Mouse (Mus musculus) intestine, postnatal 0 days (tissue): ENCODE results near the gene Gm5148. TPM values are rescaled to one million over a fixed set of nuclear protein-coding genes. Genes with fewer than 3 reads are reported as not detected.

Experiments used
- ATAC-seq: fragments of 200-750 bp; cut with Nextera tagmentation; 2 replicates; pipeline ENCODE4 v1.8.0; 2017; ENCODE audit warnings: mild to moderate bottlenecking, moderate TSS enrichment, moderate library complexity
- H3K27ac ChIP-seq: fragments of 300-500 bp; sonication (generic); 2 replicates; pipeline ENCODE4 v1.5.1; 2014; ENCODE audit warnings: mild to moderate bottlenecking, low read depth, low read length, moderate library complexity
- H3K27me3 ChIP-seq: fragments of 300-500 bp; sonication (generic); replicated peaks from 2 replicates; pipeline ENCODE4 v1.6.1; 2014; ENCODE audit warnings: low read length, mixed read lengths; ENCODE audit not compliant: control insufficient read depth, insufficient read depth
- H3K36me3 ChIP-seq: fragments of 300-500 bp; sonication (generic); 2 replicates; pipeline ENCODE4 v1.6.1; 2014; ENCODE audit warnings: mild to moderate bottlenecking, moderate library complexity; ENCODE audit not compliant: control insufficient read depth, insufficient read depth
- H3K4me1 ChIP-seq: fragments of 300-500 bp; sonication (generic); replicated peaks from 2 replicates; pipeline ENCODE4 v1.6.1; 2014; ENCODE audit warnings: antibody characterized with exemption, low read length, mixed read lengths; ENCODE audit not compliant: control insufficient read depth, insufficient read depth
- H3K4me2 ChIP-seq: fragments of 300-500 bp; sonication (generic); replicated peaks from 2 replicates; pipeline ENCODE4 v1.6.1; 2014; ENCODE audit warnings: low read depth, mild to moderate bottlenecking, moderate library complexity
- H3K4me3 ChIP-seq: fragments of 300-500 bp; sonication (generic); 2 replicates; pipeline ENCODE4 v1.5.1; 2014; ENCODE audit warnings: low read depth, low read length
- H3K9ac ChIP-seq: fragments of 300-500 bp; sonication (generic); 2 replicates; pipeline ENCODE4 v1.6.1; 2014; ENCODE audit warnings: mild to moderate bottlenecking, low read depth, low read length
- H3K9me3 ChIP-seq: fragments of 300-500 bp; sonication (generic); 2 replicates; pipeline ENCODE4 v1.6.1; 2016; ENCODE audit warnings: mixed run types; ENCODE audit not compliant: control insufficient read depth
- CTCF ChIP-seq: sonication (generic); IDR thresholded peaks from 2 replicates; pipeline ENCODE4 v1.5.1; 2016; ENCODE audit warnings: low read depth, mild to moderate bottlenecking, control low read depth, antibody characterized with exemption, moderate library complexity
- WGBS: fragments of 180-500 bp; shearing (Covaris S2); extraction: QIAGEN DNeasy Blood & Tissue Kit; methylation state at CpG from one replicate; pipeline ENCODE4 v1.1.7; 2014; 5-methylcytosine and 5-hydroxymethylcytosine counted together
- polyA plus RNA-seq: library from polyadenylated mRNA; unstranded; fragments of >200 nt; fragmentation: Nextera tagmentation; extraction: Ambion mirVana; gene quantifications from 2 replicates; pipeline ENCODE4 v1.2.1, GENCODE M21; 2015

Gene Gm5148
- polyA plus RNA-seq, 1 experiment from 2014 or later = 4.5 TPM

DNA sequence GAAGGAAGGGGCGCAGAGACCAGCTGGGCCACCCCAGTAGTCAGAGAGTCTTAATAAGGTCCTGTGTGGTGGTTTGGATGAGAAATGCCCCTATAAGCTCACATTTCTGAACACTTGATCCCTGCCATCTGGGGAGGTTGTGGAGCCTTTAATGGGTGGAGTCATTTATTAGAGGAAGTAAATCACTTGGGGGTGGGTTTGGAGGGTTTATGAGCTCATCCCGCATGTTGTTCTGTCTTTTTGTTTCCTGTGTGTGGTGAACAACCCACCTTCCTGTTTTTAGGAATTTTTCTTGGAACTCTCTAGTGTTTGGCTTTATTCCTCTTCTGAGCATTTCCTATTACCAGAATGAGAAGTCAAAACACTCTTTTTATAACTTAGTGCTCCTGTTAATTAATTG, 19.8 kb upstream of the Gm5148 start:
- Histone ChIP-seq H3K4me1 (peaks cover 7% of the 10 kb centered on the region; the same call in 1 of the 2 replicates), H3K4me3 (no peak overlapping the region), H3K36me3 (no peaks in the 10 kb centered on the region), H3K9me3 (no peaks in the 10 kb centered on the region), H3K4me2 (no peak overlapping the region), H3K27ac (no peak overlapping the region), H3K27me3 (no peaks in the 10 kb centered on the region), H3K9ac (no peak overlapping the region)
- no peak for ATAC-seq
- TF ChIP-seq CTCF = no peak
- 70% methylated on average over 2 of the region's 2 CpGs for WGBS

DNA sequence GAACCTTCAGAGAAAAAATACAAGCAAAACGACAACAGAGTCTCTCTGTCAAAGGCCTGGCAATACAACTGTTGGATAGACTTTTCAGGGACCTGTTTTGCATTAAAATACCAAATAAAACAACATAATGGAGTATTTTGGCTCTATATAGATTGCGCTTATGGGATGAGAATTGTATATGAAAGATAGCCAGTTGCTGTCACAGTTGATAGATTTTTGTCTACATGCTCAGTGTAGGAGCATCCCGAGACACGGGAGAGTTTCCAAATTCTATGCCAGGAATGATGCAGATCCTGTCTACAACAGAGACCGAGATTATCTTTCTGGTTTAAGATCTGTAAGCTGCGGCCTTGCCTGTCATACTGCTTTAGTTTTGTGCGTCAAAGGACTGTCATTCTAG, 15.7 kb upstream of the Gm5148 start:
- H3K4me1 ChIP-seq = no peaks in the 10 kb centered on the region
- no peak for ATAC-seq
- H3K36me3 ChIP-seq = no peaks in the 10 kb centered on the region
- 78% methylated on average over 7 of the region's 7 CpGs for WGBS
- no peak overlapping the region for H3K27ac ChIP-seq
- H3K9me3 ChIP-seq = no peaks in the 10 kb centered on the region
- no peak overlapping the region for H3K9ac ChIP-seq
- no peak overlapping the region for H3K4me3 ChIP-seq
- no peaks in the 10 kb centered on the region for H3K27me3 ChIP-seq
- no peak for TF ChIP-seq CTCF
- H3K4me2 ChIP-seq = no peak overlapping the region

DNA sequence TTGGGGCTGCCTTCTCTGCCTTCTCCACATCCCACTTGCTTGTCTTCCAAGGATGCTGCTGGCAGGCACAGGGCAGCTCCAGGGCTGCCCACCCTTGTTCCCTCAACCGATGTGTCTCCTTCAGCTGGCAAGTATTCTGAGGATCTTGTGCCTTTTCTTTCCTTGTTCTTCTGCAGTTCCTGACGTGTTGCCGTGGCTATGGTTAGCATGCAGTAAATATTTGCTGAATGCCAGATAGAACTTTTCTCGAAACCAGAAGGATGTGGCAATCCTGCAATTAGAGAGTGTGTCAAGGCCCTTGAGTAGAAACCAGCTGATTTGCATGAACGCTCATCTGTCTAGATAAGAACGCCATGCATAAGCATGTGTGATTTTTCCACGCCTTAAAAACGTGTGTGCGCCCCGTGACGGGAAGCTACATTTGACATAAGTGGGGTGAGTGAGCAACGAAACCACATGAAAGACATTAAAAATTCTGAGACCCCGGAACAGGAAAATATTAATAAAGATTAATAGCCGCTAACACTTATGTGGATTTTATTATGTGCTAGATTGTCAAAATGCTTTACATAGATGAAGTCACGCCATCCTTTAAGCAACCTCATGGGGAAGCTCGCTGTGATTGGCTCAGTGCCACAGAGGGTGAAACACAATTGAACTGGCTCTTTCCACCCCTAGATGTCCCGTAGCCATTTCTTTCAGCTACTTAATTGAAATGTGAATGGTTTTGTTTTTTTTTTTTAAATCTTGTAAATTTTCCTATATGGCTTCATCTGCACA, 14.1 kb upstream of the Gm5148 start:
- Histone ChIP-seq H3K36me3 (no peaks in the 10 kb centered on the region), H3K27me3 (no peaks in the 10 kb centered on the region), H3K9ac (no peak overlapping the region), H3K4me2 (no peak overlapping the region), H3K9me3 (no peaks in the 10 kb centered on the region), H3K27ac (no peak overlapping the region), H3K4me1 (no peaks in the 10 kb centered on the region), H3K4me3 (no peak overlapping the region)
- ATAC-seq = no peak
- TF ChIP-seq CTCF = no peak
- WGBS = 71% methylated on average over 17 of the region's 17 CpGs

DNA sequence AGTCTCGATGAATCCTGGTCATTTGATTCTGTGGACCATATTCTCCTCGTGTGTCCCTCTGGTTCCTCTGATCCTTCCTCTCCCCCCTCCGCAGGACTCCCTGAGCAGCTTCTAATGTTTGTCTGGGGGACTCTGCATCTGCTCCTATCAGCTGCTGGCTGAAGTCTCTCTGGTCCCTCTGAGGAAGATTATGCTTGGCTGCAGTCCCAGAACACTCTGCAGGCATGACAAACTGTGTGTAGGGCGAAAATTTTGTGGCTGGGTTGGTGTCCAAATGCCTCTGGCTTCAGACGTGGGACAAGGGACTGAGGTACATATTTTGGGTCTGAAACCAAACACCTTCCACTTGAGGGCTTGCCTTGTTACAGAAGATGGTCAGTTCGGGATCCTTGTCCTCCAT, 13.1 kb upstream of the Gm5148 start:
- 46% methylated on average over 6 of the region's 6 CpGs for WGBS

DNA sequence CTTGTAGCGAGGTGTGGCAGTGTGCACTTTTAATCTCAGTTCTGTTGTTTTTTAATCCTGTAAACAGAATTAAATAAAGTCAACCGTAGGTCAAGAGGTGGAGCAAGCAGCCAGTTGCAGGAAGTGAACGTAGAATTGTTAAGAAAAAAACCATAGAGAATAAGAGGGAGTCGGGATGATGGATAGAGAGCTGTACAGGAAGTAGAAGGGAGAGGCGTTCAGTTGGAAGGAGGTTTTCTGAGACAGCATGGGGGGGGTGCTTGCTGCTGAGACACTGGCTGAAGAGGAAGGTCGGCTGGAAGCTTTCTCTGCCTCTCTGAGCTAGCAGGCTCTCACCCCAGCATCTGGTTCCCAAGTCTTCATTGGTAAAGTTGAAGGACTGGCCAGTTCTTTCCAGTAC, 10.9 kb upstream of the Gm5148 start:
- ATAC-seq = no peak
- WGBS = 47% methylated on average over 6 of the region's 6 CpGs
- Histone ChIP-seq H3K9me3 (no peaks in the 10 kb centered on the region), H3K36me3 (no peaks in the 10 kb centered on the region), H3K27me3 (no peaks in the 10 kb centered on the region), H3K4me2 (no peak overlapping the region), H3K4me3 (no peak overlapping the region), H3K4me1 (no peaks in the 10 kb centered on the region), H3K27ac (no peak overlapping the region), H3K9ac (no peak overlapping the region)
- TF ChIP-seq CTCF = no peak

More for the DNA sequence above, 13.1 kb upstream of the Gm5148 start:
- Histone ChIP-seq H3K27me3 (no peaks in the 10 kb centered on the region), H3K36me3 (no peaks in the 10 kb centered on the region), H3K4me3 (no peak overlapping the region), H3K4me2 (no peak overlapping the region), H3K4me1 (no peaks in the 10 kb centered on the region), H3K9ac (no peak overlapping the region), H3K9me3 (no peaks in the 10 kb centered on the region), H3K27ac (no peak overlapping the region)
- ATAC-seq = no peak
- TF ChIP-seq CTCF = no peak

DNA sequence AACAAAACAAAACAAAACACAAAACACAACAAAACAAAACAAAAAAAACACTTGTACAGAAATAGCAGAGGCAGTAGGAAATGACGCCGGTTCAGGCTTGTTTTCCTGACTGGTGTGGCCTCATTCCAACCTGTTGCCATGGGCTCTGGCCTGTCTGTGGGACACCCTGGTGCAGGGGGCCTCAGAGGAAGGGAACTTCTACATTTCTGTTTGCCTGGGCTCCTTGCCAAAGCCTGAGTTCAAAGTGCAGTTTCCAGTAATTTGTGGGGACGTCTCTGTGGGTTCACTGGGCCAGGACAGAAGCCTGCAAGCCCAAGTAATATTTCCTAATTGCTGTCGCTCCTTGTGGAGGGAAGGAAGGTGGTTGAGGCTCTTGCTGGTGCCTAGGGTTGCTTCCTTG, 4.9 kb upstream of the Gm5148 start:
- Histone ChIP-seq H3K27me3 (no peaks in the 10 kb centered on the region), H3K4me2 (no peak overlapping the region), H3K36me3 (no peaks in the 10 kb centered on the region), H3K27ac (peak overlapping the region; percentile 83), H3K4me3 (no peak overlapping the region), H3K9me3 (no peaks in the 10 kb centered on the region), H3K9ac (no peak overlapping the region), H3K4me1 (peaks cover 7% of the 10 kb centered on the region; the same call in 1 of the 2 replicates)
- WGBS = 7% methylated on average over 4 of the region's 4 CpGs
- peak; percentile 70 for ATAC-seq
- TF ChIP-seq CTCF = peak; percentile 2; the same call in 1 of the 2 replicates
